Mouse (Mus musculus) ES-E14 (cell line): ENCODE measurements at regions not wholly inside any gene's neighbourhood (a gene's known extent, or its start where the extent isn't known, plus 50 kb on each side); places are given as distances from the start of the nearest gene placed in this dataset.

Source experiments
- DNase-seq: peaks from one replicate; pipeline ENCODE4 v3.0.0-alpha.2; 2013; ENCODE audit warnings: low read depth, low spot score
- H3K27ac ChIP-seq: 2 replicates; pipeline ENCODE4 v1.5.1; 2012; ENCODE audit warnings: low read depth, mild to moderate bottlenecking, low read length, moderate library complexity, mixed read lengths; ENCODE audit not compliant: poor library complexity, insufficient read depth, severe bottlenecking
- H3K36me3 ChIP-seq: 2 replicates; pipeline ENCODE4 v1.6.1; 2012; ENCODE audit warnings: mild to moderate bottlenecking, low read length, moderate library complexity, mixed read lengths; ENCODE audit not compliant: control insufficient read depth, poor library complexity, insufficient read depth, severe bottlenecking
- H3K4me1 ChIP-seq, 2 experiments: fragments of 150-350 bp in 1 of 2; sonication (generic) in 1 of 2; 2 replicates each; pipeline ENCODE4 v1.6.1; 2012; ENCODE audit warnings: low read length in 2 of 2, mild to moderate bottlenecking in 1 of 2, mixed read lengths in 1 of 2; ENCODE audit not compliant: control insufficient read depth in 2 of 2, insufficient read depth in 2 of 2, poor library complexity in 1 of 2
- H3K4me3 ChIP-seq, 2 experiments: fragments of 150-350 bp in 1 of 2; sonication (generic) in 1 of 2; 2 replicates each; pipeline ENCODE4 v1.5.1; 2012; ENCODE audit warnings: low read length in 2 of 2, low read depth in 1 of 2, mild to moderate bottlenecking in 1 of 2, mixed read lengths in 1 of 2; ENCODE audit not compliant: insufficient read depth in 1 of 2, poor library complexity in 1 of 2, severe bottlenecking in 1 of 2
- H3K9ac ChIP-seq: 2 replicates; pipeline ENCODE4 v1.6.1; 2012; ENCODE audit warnings: low read depth, mild to moderate bottlenecking, low read length, mixed read lengths; ENCODE audit not compliant: poor library complexity, insufficient read depth, severe bottlenecking
- H3K9me3 ChIP-seq: fragments of 150-350 bp; sonication (generic); 2 replicates; pipeline ENCODE4 v1.6.1; 2012; ENCODE audit warnings: low read depth, mild to moderate bottlenecking, low read length; ENCODE audit not compliant: control insufficient read depth, insufficient read depth
- CHD2 ChIP-seq: IDR thresholded peaks from 2 replicates; pipeline ENCODE4 v1.6.1; 2014; ENCODE audit warnings: mild to moderate bottlenecking, low read depth, low read length, inconsistent platforms
- HCFC1 ChIP-seq: IDR thresholded peaks from 2 replicates; pipeline ENCODE4 v1.6.1; 2012; ENCODE audit warnings: low read length, inconsistent platforms, borderline replicate concordance; ENCODE audit not compliant: insufficient read depth
- MAFK ChIP-seq: IDR thresholded peaks from 2 replicates; pipeline ENCODE4 v1.6.1; 2014; ENCODE audit warnings: mild to moderate bottlenecking, low read depth, low read length, inconsistent platforms; ENCODE audit not compliant: insufficient read depth
- ZC3H11A ChIP-seq: IDR thresholded peaks from 2 replicates; pipeline ENCODE4 v1.6.1; 2012; ENCODE audit warnings: low read depth, mild to moderate bottlenecking, inconsistent platforms, low read length, borderline replicate concordance
- ZNF384 ChIP-seq: IDR thresholded peaks from 2 replicates; pipeline ENCODE4 v1.6.1; 2012; ENCODE audit warnings: low read depth, low read length, inconsistent platforms
- in situ Hi-C, 2 experiments: fragments of 600-800 bp; cut with MboI; formaldehyde crosslinking; loops; one replicate each; pipeline ENCODE4 v1.15.1; 2025; ENCODE audit warnings: low sequenced_read_pairs in 2 of 2, inconsistent platforms in 1 of 2; ENCODE audit not compliant: unreplicated experiment in 2 of 2

DNA sequence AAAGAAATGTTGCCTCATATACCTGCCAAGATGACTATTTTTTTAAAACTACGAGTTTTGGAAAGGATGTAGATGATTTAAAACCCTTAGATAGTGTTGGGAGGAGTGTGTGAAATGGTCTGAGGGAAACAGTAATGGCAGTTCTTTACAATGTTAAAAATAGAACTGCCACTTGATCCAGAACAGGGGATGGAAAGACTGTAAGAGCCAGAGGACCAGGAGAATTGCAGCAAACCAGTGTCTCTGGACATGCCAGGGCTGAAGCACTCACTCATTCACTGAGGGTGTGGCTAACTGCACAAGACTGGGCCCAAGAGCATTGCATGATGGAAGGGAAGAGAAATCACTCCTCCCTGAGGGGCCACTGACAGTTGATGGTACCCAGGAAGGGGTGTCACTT lies 53.9 kb upstream of the Rasgef1b start:
- H3K4me3 ChIP-seq = no peak overlapping the region
- DNase-seq = no peak
- H3K4me1 ChIP-seq = no peaks in the 10 kb centered on the region
- no peak overlapping the region for H3K9ac ChIP-seq
- in situ Hi-C loops = no loop called here
- TF ChIP-seq MAFK (no peak), HCFC1 (no peak), ZNF384 (no peak), ZC3H11A (no peak), CHD2 (no peak)
- no peaks in the 10 kb centered on the region for H3K36me3 ChIP-seq
- no peak overlapping the region for H3K27ac ChIP-seq
- no peaks in the 10 kb centered on the region for H3K9me3 ChIP-seq

DNA sequence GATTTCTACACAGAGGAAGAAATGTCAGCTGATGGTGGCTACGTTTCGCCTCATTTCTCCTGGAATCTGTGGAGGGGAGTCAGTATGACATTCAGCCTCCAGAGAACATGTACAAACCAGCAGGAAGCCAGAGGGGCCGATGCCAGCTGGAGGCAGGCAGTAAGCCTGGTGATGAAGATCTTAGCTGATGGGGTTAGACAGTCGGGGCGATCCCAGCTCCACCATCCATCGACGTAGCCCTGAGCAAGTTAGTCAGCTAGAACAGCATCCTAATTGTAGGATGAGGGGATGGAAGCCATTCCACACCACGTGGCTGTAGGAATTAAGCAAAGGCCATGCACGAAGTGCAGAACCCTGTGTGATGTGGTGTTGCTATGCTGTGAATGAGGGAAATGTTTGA lies 57.0 kb upstream of the Rasgef1b start:
- no peak overlapping the region for H3K4me3 ChIP-seq
- in situ Hi-C loops = no loop called here
- no peaks in the 10 kb centered on the region for H3K4me1 ChIP-seq
- TF ChIP-seq MAFK = no peak
- no peak for TF ChIP-seq CHD2
- no peak for TF ChIP-seq HCFC1
- TF ChIP-seq ZC3H11A = no peak
- no peak for TF ChIP-seq ZNF384
- no peak overlapping the region for H3K9ac ChIP-seq
- no peak overlapping the region for H3K27ac ChIP-seq
- DNase-seq = no peak
- no peaks in the 10 kb centered on the region for H3K9me3 ChIP-seq
- H3K36me3 ChIP-seq = no peaks in the 10 kb centered on the region

DNA sequence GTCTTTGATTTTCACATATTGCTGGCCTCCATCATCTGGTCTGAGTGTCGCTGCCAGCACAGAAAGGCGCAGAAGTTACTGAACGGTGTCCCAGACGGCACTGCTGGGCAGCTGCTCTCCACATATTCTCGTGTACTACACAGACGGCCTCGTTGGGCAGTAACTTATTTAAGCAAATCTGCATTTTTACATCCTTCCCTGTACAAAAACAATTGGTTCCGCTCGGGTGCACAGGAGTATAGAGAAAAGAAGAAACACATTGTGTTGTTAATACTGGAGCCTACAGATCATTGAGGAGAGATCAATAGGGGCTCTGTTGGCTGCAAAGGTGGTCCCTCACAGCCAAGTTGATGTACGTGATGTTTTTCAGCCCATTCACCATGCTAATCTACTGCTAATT lies 58.4 kb upstream of the Rasgef1b start:
- H3K4me3 ChIP-seq = no peak overlapping the region
- DNase-seq = no peak
- H3K27ac ChIP-seq = no peak overlapping the region
- in situ Hi-C loops = no loop called here
- H3K36me3 ChIP-seq = no peaks in the 10 kb centered on the region
- H3K9me3 ChIP-seq = no peaks in the 10 kb centered on the region
- H3K9ac ChIP-seq = no peak overlapping the region
- H3K4me1 ChIP-seq = no peaks in the 10 kb centered on the region
- TF ChIP-seq HCFC1 (no peak), ZNF384 (no peak), MAFK (no peak), ZC3H11A (no peak), CHD2 (no peak)

DNA sequence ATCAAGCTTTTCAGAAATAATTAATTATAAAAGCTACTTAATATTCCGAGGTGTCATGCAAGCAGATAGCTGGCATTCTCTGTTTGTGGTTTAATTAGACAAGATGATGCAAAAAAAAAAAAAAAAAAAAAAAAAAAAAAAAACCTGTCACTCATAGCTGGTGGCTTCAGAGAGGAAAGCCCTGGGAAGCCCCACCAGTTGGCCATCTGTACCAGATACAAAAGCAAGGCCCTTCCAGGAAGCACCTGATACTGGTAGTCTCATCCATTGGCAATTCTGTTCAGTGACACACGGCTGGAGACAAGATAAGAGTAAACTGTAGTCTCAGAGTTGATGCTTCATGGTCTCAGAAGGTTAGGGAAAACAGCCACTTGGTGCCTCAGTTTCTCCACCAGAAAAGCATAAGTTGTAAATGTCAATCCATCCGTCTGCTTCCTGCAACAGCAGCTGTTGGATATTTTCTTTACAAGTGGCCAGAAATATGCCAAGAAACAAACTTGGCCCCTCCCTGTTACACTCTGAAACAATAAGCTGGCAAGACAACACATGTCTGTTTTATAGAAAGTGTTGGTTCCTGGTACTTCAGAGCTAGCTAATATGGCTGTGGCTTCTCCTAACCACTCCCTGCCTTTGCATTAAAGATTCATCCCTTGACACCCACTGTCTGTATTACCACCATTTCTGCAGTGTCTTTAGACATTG lies 59.0 kb upstream of the Rasgef1b start:
- no peaks in the 10 kb centered on the region for H3K4me1 ChIP-seq
- TF ChIP-seq ZNF384 (peak; percentile 86; the same call in 1 of the 2 replicates), ZC3H11A (no peak)
- no peak for DNase-seq
- no peaks in the 10 kb centered on the region for H3K9me3 ChIP-seq
- no peak overlapping the region for H3K27ac ChIP-seq
- in situ Hi-C loops = no loop called here
- no peak overlapping the region for H3K9ac ChIP-seq
- no peak overlapping the region for H3K4me3 ChIP-seq
- no peaks in the 10 kb centered on the region for H3K36me3 ChIP-seq

DNA sequence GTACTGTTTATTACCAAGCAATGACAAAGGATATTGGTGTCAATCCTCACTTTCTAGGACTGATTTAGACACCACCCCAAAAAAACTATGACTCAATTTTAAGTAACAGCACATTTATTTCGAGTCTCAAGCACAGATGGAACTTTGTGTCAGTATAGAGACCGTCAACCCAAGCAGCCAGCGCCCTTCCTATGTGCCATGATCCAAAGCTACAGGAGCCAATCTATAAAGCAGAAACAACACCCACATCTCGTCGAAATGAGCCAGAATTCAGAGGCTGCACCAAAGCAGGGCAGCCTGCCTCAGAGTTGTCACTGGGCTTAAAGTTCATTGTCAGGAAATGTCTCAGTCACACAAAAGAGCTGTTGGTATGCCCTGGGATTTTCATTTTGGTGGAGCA lies 61.9 kb upstream of the Rasgef1b start:
- no peak overlapping the region for H3K4me3 ChIP-seq
- no peak overlapping the region for H3K9ac ChIP-seq
- H3K27ac ChIP-seq = no peak overlapping the region
- no peaks in the 10 kb centered on the region for H3K9me3 ChIP-seq
- no peaks in the 10 kb centered on the region for H3K36me3 ChIP-seq
- no peaks in the 10 kb centered on the region for H3K4me1 ChIP-seq
- TF ChIP-seq MAFK (no peak), ZNF384 (no peak), ZC3H11A (no peak), CHD2 (no peak), HCFC1 (no peak)
- in situ Hi-C loops = no loop called here
- DNase-seq = no peak
